Mouse (Mus musculus) ES-Bruce4 (cell line): ENCODE measurements around the gene Lmo7.

ENCODE experiments used
- CTCF ChIP-seq: IDR thresholded peaks from one replicate; pipeline ENCODE4 v1.8.1; 2011; ENCODE audit warnings: low read depth, low read length
- EP300 ChIP-seq: IDR thresholded peaks from 2 replicates; pipeline ENCODE4 v1.6.1; 2011; ENCODE audit warnings: low read depth, low read length; ENCODE audit not compliant: insufficient read depth
- POLR2A ChIP-seq: IDR thresholded peaks from one replicate; pipeline ENCODE4 v1.8.1; 2011; ENCODE audit warnings: low read length; ENCODE audit not compliant: insufficient read depth

DNA sequence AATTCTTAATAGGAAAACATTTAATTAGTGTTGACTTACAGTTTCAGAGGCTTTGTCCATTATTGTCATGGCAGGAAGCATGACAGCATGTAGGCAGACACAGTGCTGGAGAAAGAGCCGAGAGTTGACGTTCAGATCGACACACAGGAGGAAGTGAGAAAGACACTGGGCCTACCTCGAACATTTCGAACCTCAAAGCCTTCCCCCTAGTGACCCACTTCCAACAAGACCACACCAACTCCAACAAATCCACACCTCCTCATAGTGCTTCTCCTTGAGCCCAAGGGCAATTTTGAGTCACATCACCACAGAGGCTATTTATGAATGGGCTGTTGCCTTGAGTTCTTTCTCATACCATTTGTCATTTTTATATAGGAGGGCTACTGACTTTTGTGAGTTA lies 22.7 kb upstream of the Lmo7 start:
- TF ChIP-seq POLR2A = no peak
- TF ChIP-seq CTCF = no peak
- no peak for TF ChIP-seq EP300
